Mouse (Mus musculus) stomach, embryonic 14.5 days (tissue): ENCODE results near the gene Man2b1. TPM values are rescaled to one million over a fixed set of nuclear protein-coding genes. Genes with fewer than 3 reads are reported as not detected.

Experiments
- microRNA-seq: library from miRNA; unstranded; fragments of <30 nt; microRNA quantifications from one replicate; pipeline ENCODE4, GENCODE M21; 2016
- polyA plus RNA-seq: library from polyadenylated mRNA; unstranded; fragments of >200 nt; fragmentation: Nextera tagmentation; extraction: Ambion mirVana; gene quantifications from 2 replicates; pipeline ENCODE4 v1.2.1, GENCODE M21; 2014

Man2b1 gene
- polyA plus RNA-seq, 1 experiment from 2014 or later: 41.5 TPM

Small RNA genes lying within 50 kb of the gene (microRNA-seq; reads per million reads assigned to microRNA genes)
- gene Gm23388: not detected
- 1.6 reads per million for gene Mir7070

Other genes with a start within 250 kb of the Man2b1 start
- gene Rad23a, start 242.6 kb upstream of the Man2b1 start, polyA plus RNA-seq: 119 and 125 TPM in 2 replicates
- gene Calr, start 236.3 kb upstream of the Man2b1 start, polyA plus RNA-seq: 669 and 791 TPM in 2 replicates
- gene Farsa, start 226.3 kb upstream of the Man2b1 start, polyA plus RNA-seq: 83.7 and 88.9 TPM in 2 replicates
- 65.4 and 77.8 TPM in 2 replicates for gene Syce2, start 211.2 kb upstream of the Man2b1 start, polyA plus RNA-seq
- 29.3 and 30.8 TPM in 2 replicates for gene Gcdh, start 189.3 kb upstream of the Man2b1 start, polyA plus RNA-seq
- gene Klf1, start 181.3 kb upstream of the Man2b1 start, polyA plus RNA-seq: 2.3 and 2.4 TPM in 2 replicates
- gene Dnase2a, start 174.7 kb upstream of the Man2b1 start, polyA plus RNA-seq: 14.7 and 17.9 TPM in 2 replicates
- 2.2 and 3.2 TPM in 2 replicates for gene Mast1, start 145.9 kb upstream of the Man2b1 start, polyA plus RNA-seq
- 0.20 TPM in 1 of 2 replicates, not detected in the other for gene Rtbdn, start 136.3 kb upstream of the Man2b1 start, polyA plus RNA-seq
- gene Gm49661, start 113.8 kb upstream of the Man2b1 start, polyA plus RNA-seq: not detected in 2 replicates
- 799 and 888 TPM in 2 replicates for gene Prdx2, start 113.7 kb upstream of the Man2b1 start, polyA plus RNA-seq
- gene Rnaseh2a, start 113.5 kb upstream of the Man2b1 start, polyA plus RNA-seq: 114 and 125 TPM in 2 replicates
- 16.9 and 23.4 TPM in 2 replicates for gene Junb, start 104.6 kb upstream of the Man2b1 start, polyA plus RNA-seq
- gene Hook2, start 92.7 kb upstream of the Man2b1 start, polyA plus RNA-seq: 34.5 and 34.6 TPM in 2 replicates
- gene Best2, start 68.7 kb upstream of the Man2b1 start, polyA plus RNA-seq: 0.29 and 0.38 TPM in 2 replicates
- gene Asna1, start 58.0 kb upstream of the Man2b1 start, polyA plus RNA-seq: 101 and 103 TPM in 2 replicates
- gene Trir, start 56.4 kb upstream of the Man2b1 start, polyA plus RNA-seq: 132 and 136 TPM in 2 replicates
- gene Tnpo2, start 46.4 kb upstream of the Man2b1 start, polyA plus RNA-seq: 19.0 and 26.5 TPM in 2 replicates
- 31.9 and 32.6 TPM in 2 replicates for gene Fbxw9, start 23.2 kb upstream of the Man2b1 start, polyA plus RNA-seq
- not detected in 2 replicates for gene Gm5741, start 15.3 kb upstream of the Man2b1 start, polyA plus RNA-seq
- 51.9 and 53.9 TPM in 2 replicates for gene Dhps, start 11.5 kb upstream of the Man2b1 start, polyA plus RNA-seq
- 144 and 153 TPM in 2 replicates for gene Wdr83os, start 2.5 kb upstream of the Man2b1 start, polyA plus RNA-seq
- gene Wdr83, start 2.0 kb upstream of the Man2b1 start, polyA plus RNA-seq: 45.0 and 46.4 TPM in 2 replicates
- gene Zfp791, start 39.8 kb downstream of the Man2b1 start, polyA plus RNA-seq: 1.7 and 2.9 TPM in 2 replicates
- not detected in 2 replicates for gene Cks1brt, start 68.7 kb downstream of the Man2b1 start, polyA plus RNA-seq
- gene Olfr371, start 142.7 kb downstream of the Man2b1 start, polyA plus RNA-seq: not detected in 2 replicates
- gene Orc6, start 216.4 kb downstream of the Man2b1 start, polyA plus RNA-seq: 109 and 110 TPM in 2 replicates
- gene Vps35, start 216.5 kb downstream of the Man2b1 start, polyA plus RNA-seq: 133 and 134 TPM in 2 replicates